Mouse (Mus musculus) liver, embryonic 15.5 days (tissue): ENCODE results near the gene Gm16430. TPM values are rescaled to one million over a fixed set of nuclear protein-coding genes. Genes with fewer than 3 reads are reported as not detected.
"Not testable (repeated sequence)": the region's sequence is repeated elsewhere in the genome, so short reads cannot be mapped to it uniquely, and the experiment has no call there.

ENCODE experiments used
- ATAC-seq: fragments of 200-750 bp; cut with Nextera tagmentation; 2 replicates; pipeline ENCODE4 v1.8.0; 2017; ENCODE audit warnings: moderate number of reproducible peaks, mild to moderate bottlenecking, moderate library complexity; ENCODE audit not compliant: insufficient read depth
- H3K27ac ChIP-seq: fragments of 300-500 bp; sonication (generic); replicated peaks from 2 replicates; pipeline ENCODE4 v1.5.1; 2015; ENCODE audit warnings: mild to moderate bottlenecking, inconsistent platforms
- H3K27me3 ChIP-seq: fragments of 300-500 bp; sonication (generic); 2 replicates; pipeline ENCODE4 v1.6.1; 2015; ENCODE audit warnings: mild to moderate bottlenecking, inconsistent platforms
- H3K36me3 ChIP-seq: fragments of 300-500 bp; sonication (generic); replicated peaks from 2 replicates; pipeline ENCODE4 v1.6.1; 2015; ENCODE audit warnings: moderate library complexity, mild to moderate bottlenecking, inconsistent platforms
- H3K4me1 ChIP-seq: fragments of 300-500 bp; sonication (generic); replicated peaks from 2 replicates; pipeline ENCODE4 v1.6.1; 2015; ENCODE audit warnings: inconsistent platforms
- H3K4me2 ChIP-seq: fragments of 300-500 bp; sonication (generic); 2 replicates; pipeline ENCODE4 v1.6.1; 2015; ENCODE audit warnings: moderate library complexity, mild to moderate bottlenecking, inconsistent platforms
- H3K4me3 ChIP-seq: fragments of 300-500 bp; sonication (generic); replicated peaks from 2 replicates; pipeline ENCODE4 v1.5.1; 2015; ENCODE audit warnings: mild to moderate bottlenecking, inconsistent platforms
- H3K9ac ChIP-seq: fragments of 300-500 bp; sonication (generic); 2 replicates; pipeline ENCODE4 v1.6.1; 2015; ENCODE audit warnings: moderate library complexity, mild to moderate bottlenecking, inconsistent platforms
- H3K9me3 ChIP-seq: fragments of 300-500 bp; sonication (generic); replicated peaks from 2 replicates; pipeline ENCODE4 v1.6.1; 2016; ENCODE audit warnings: inconsistent platforms
- WGBS: fragments of 180-500 bp; shearing (Covaris S2); methylation state at CpG from one replicate; pipeline ENCODE4 v1.1.7; 2015; ENCODE audit warnings: mixed read lengths; ENCODE audit not compliant: insufficient replicate concordance; 5-methylcytosine and 5-hydroxymethylcytosine counted together
- polyA plus RNA-seq: library from polyadenylated mRNA; unstranded; fragments of >200 nt; fragmentation: Nextera tagmentation; extraction: Ambion mirVana; gene quantifications from 2 replicates; pipeline ENCODE4 v1.2.1, GENCODE M21; 2015

Gm16430 gene
- polyA plus RNA-seq, result not detected in 2 replicates

GRCm38 (mm10) chrX:54621911-54622310 lies at the start of gene Gm16430:
Gene Gm16430, plus strand, starts transcription at chrX:54622211.
- H3K9ac ChIP-seq, H3K4me3 ChIP-seq, H3K27ac ChIP-seq, ATAC-seq, H3K27me3 ChIP-seq, H3K9me3 ChIP-seq, H3K4me1 ChIP-seq, H3K4me2 ChIP-seq, H3K36me3 ChIP-seq: not testable (repeated sequence)
- WGBS, result no CpG with 5 or more reads among the region's 7 CpGs

Other genes with a start within 250 kb of the Gm16430 start
- gene Gm16405, start 91.0 kb upstream of the Gm16430 start, polyA plus RNA-seq, result not detected in 2 replicates